Comparison of ENCODE assay signal across 28 mouse cellular contexts in genomic region chr17:86897486-86898165, GRCm38 (mm10). TPM values are rescaled to one million over a fixed set of nuclear protein-coding genes. Genes with fewer than 3 reads are reported as not detected.
"Had no signal": no experiment of that assay in that cellular context is flagged by ENCODE, and none has a peak within 500 bp of the region (broad histone marks: within the 10 kb centered on the region; RNA-seq: fewer than 3 reads in every experiment).

No protein-coding gene starts in this region.

- H3K9me3 ChIP-seq: kidney, embryonic 15.5 days; limb, embryonic 12.5 days; limb, embryonic 15.5 days; liver, embryonic 12.5 days; liver, embryonic 15.5 days; midbrain, embryonic 12.5 days; midbrain, embryonic 15.5 days had no signal

- H3K4me1 ChIP-seq: limb, embryonic 12.5 days; limb, embryonic 15.5 days; liver, embryonic 12.5 days; liver, embryonic 15.5 days; midbrain, embryonic 12.5 days had no signal

- H3K4me2 ChIP-seq: kidney, embryonic 15.5 days; limb, embryonic 12.5 days; limb, embryonic 15.5 days; liver, embryonic 12.5 days; liver, embryonic 15.5 days; midbrain, embryonic 12.5 days; midbrain, embryonic 15.5 days had no signal

- DNase-seq: kidney, adult 8-10 months; kidney, postnatal 10 days; kidney, postnatal 4 days; lung, adult 2 months; lung, postnatal 14 days; lung, postnatal 4 days; thymus, adult 18-20 months; thymus, postnatal 36 days had no signal

- H3K27ac ChIP-seq: kidney, embryonic 15.5 days; limb, embryonic 12.5 days; limb, embryonic 15.5 days; liver, embryonic 12.5 days; liver, embryonic 15.5 days; midbrain, embryonic 12.5 days; midbrain, embryonic 15.5 days had no signal

- H3K9ac ChIP-seq: kidney, embryonic 15.5 days; limb, embryonic 12.5 days; limb, embryonic 15.5 days; liver, embryonic 12.5 days; liver, embryonic 15.5 days; midbrain, embryonic 12.5 days; midbrain, embryonic 15.5 days had no signal

- H3K36me3 ChIP-seq: kidney, embryonic 15.5 days; limb, embryonic 12.5 days; limb, embryonic 15.5 days; liver, embryonic 12.5 days; liver, embryonic 15.5 days; midbrain, embryonic 12.5 days; midbrain, embryonic 15.5 days had no signal

- ATAC-seq: liver, embryonic 12.5 days; midbrain, embryonic 15.5 days had no signal

- H3K4me3 ChIP-seq: kidney, embryonic 15.5 days; limb, embryonic 12.5 days; limb, embryonic 15.5 days; liver, embryonic 12.5 days; liver, embryonic 15.5 days; midbrain, embryonic 12.5 days; midbrain, embryonic 15.5 days; myocyte had no signal

- H3K27me3 ChIP-seq: kidney, embryonic 15.5 days; limb, embryonic 12.5 days; limb, embryonic 15.5 days; liver, embryonic 12.5 days; liver, embryonic 15.5 days; midbrain, embryonic 15.5 days had no signal

RNA-seq across cellular contexts. Expression of gene Tmem247, which starts 19.5 kb away (rescaled TPM):
- total RNA-seq: layer of hippocampus, adult 18-20 months; layer of hippocampus, postnatal 14 days; left cerebral cortex, postnatal 25 days; megakaryocyte progenitor cell, adult 5-6 weeks; megakaryocyte-erythroid progenitor cell, adult 5-6 weeks had no signal
- polyA plus RNA-seq: kidney, embryonic 15.5 days; limb, embryonic 12.5 days; limb, embryonic 15.5 days; liver, embryonic 12.5 days; liver, embryonic 15.5 days; lung, adult 2 months; lung, embryonic 16.5 days; midbrain, embryonic 12.5 days; midbrain, embryonic 15.5 days; myocyte; neural tube, embryonic 11.5 days; neural tube, embryonic 14.5 days; small intestine, adult 2 months; spleen, adult 2 months; stomach, embryonic 16.5 days; urinary bladder, adult 2 months had no signal

RNA-seq across cellular contexts. Expression of gene Atp6v1e2, which starts 50.1 kb away (rescaled TPM):
- total RNA-seq: layer of hippocampus, adult 18-20 months; megakaryocyte progenitor cell, adult 5-6 weeks; megakaryocyte-erythroid progenitor cell, adult 5-6 weeks had no signal
- polyA plus RNA-seq: kidney, embryonic 15.5 days; limb, embryonic 12.5 days; limb, embryonic 15.5 days; liver, embryonic 12.5 days; liver, embryonic 15.5 days; lung, adult 2 months; lung, embryonic 16.5 days; midbrain, embryonic 15.5 days; myocyte; neural tube, embryonic 11.5 days; neural tube, embryonic 14.5 days; small intestine, adult 2 months; spleen, adult 2 months; urinary bladder, adult 2 months had no signal
